Mouse (Mus musculus) retina, postnatal 7 days (tissue): ENCODE results near the gene Mical3.

Experiments used
- DNase-seq: peaks from one replicate; pipeline ENCODE4 v3.0.0-alpha.2; 2012; ENCODE audit warnings: low read depth, low spot score

Gene Mical3

DNA sequence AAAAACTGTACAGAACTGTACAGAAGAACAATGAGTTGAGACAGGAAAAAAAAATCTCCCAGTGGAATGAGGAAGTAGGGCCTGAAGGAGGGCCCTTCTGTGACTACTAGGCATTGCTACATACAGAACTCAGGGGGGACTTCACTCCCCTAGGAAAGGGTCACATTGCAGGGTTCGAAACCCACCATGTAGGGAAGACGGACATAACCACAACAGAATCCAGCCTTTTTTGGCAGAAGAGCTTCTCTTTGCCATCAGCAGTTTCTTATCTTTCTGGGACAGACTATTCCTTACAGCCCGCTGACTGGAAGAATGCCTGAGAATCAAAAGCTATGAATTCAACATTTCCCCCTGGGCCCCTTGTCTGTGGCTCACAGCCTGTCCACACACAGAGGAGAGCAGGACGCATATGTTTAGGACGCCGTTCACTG, 46.7 kb downstream of the Mical3 start:
- no peak for DNase-seq

- no peak for DNase-seq
These were observed 48.7 kb downstream of the Mical3 start for GRCm38 (mm10) chr6:121082094-121082473.

DNA sequence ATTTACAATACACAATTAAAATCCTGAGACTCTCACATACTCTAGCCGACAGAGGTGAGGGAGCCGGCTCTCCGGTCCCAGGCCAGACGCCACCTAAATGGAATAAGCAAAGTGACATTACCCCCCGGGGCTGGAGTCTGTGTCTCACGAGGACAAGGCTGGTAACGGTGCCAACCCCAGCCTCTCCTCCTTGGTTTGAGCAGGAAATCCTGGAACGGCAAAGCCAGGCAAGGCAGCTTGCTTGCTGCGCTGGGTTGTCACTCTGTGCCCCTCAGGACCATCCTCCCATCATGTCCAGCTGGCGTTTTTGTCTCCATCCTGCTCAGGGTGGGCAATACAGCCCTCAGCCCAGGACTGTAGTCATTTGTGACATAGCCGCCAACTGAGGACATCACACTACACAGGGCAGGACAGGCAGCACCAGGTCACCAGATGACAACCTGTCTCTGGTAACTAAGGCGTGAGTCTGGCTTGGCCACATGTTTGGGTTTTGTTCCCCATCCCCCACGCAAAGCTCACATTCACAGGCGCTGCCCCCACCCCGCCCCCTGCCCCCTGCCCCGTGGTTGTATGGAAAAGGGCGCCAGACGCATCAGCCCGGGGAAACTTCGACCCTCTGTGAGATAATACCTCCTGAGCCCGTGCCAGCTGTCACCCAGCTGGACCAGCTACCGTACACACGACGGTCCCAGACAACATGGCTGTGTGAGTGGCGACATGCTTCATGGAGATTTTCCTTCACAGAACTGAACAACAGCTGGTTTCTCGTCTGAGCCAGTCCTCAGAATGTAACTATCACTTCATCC, 49.3 kb downstream of the Mical3 start:
- peak; percentile 43 for DNase-seq

DNA sequence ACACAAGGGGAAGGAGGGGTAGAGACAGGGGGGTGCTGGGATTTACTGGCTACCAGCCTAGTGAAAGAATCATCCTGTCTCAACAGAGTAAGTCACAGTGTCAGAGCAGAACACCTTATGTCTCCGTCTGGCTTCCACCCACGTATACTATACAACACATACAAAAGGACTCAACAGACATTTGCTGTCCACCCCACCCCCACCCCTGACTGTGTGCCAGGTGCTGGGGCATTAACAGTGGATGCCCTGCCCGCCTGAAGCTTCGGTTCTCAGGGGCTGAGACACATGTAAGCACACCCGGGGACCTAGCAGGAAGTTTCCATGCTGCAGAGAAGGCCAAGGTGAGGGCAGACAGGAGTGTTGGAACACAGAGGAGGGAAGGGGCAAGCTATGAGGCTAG, 52.6 kb downstream of the Mical3 start:
- no peak for DNase-seq

DNA sequence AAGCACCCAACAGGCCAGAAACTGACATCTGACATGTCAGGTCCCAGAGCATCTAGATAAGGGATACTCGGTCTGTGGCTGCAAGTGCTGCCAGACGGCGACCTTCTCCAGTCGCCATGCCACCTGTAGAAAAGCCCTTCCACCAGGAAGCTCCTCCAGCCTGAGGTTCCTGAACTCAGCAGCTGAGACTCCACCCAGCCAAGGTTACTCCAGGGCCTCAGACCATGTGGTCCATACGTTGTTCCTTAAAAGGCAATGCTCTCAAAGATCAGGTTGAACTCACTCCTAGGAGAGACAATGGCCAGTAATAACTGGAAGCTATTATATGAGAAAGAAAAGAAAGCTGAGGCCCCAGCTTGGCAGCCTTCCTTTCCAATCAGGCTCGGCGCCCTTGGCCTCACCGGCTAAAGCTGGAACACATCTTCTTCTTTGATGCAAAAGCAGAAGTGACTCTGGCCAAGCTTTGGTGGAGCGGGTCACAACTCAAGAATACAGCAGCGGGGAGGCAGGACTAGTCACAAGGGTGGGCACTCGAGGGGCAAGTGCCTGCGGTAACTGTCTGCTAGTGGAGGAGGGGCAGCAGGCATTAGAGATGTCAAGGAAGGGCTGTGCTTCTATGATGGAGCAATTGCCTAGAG, 53.8 kb downstream of the Mical3 start:
- no peak for DNase-seq

DNA sequence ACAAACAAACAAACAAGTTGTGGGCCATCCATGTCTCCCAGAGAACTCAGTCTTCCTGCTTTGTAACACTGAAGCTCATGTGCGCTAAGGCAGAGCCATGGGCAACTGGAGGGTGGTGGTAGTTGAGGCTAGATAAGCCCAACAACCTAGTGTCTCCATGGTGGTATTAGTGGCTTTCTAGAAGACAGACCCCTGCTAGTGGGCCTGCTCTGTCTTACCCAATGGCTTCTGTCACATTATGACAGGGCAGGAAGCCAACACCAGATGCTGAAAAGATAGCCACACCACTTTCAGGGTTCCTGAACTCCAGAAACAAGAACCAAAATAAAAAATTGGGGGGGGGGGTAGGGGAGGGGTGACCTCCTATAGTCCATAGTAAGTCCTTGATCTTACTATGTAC, 55.0 kb downstream of the Mical3 start:
- no peak for DNase-seq

GRCm38 (mm10) chr6:121073312-121073711, 57.5 kb downstream of the Mical3 start:
- no peak for DNase-seq

GRCm38 (mm10) chr6:121072615-121073014, 58.2 kb downstream of the Mical3 start:
- no peak for DNase-seq

DNA sequence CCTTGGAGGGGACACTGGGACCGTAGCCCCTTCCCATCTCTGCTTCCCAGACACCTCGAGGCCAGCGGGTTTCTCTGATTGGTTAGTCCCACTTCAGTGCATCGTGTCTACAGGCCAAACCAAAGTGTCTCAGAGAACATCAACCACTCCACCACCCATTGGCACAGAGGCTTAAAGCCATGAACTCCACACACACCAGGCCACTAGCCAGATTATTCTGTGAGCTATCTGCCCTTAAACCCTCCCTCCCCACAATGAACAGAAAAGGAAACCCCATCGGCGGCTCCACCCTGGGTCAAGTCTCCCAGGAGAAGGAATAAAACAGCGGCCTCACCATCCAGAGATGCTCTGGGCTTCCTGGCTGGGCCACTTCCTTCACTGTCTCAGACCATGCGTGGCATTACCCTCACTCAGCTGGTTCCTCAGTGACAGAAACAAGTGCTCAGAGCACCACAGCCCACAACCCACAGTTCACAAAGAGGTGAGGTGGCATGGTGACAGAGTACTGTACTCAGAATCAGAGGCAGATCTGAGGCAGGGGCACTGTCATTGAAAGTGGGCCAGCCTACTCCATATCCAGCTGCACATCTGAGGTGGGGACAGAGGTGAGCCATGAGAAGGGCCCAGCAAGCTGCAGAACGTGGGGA, 60.1 kb downstream of the Mical3 start:
- DNase-seq, result no peak

DNA sequence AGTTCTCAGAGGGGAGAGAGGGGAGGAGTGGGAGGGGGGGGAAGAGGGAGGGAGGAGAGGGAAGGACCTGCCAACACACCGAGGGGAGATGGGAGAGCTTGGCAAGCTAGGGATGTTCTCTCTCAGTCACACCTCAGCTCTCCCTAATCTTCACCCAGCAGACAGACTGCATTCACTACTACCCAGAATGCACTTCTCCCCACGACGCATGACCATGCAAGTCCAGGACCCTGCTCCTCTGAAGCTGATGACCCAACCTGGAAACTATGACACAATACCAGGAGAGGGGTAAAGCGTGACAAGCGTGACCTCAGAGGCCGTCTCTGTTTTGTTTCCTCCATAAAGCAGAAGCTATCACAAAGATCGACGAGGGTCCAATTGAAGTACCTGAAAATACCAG, 61.6 kb downstream of the Mical3 start:
- no peak for DNase-seq

- no peak for DNase-seq
These were observed 62.7 kb downstream of the Mical3 start for GRCm38 (mm10) chr6:121068087-121068464.

DNA sequence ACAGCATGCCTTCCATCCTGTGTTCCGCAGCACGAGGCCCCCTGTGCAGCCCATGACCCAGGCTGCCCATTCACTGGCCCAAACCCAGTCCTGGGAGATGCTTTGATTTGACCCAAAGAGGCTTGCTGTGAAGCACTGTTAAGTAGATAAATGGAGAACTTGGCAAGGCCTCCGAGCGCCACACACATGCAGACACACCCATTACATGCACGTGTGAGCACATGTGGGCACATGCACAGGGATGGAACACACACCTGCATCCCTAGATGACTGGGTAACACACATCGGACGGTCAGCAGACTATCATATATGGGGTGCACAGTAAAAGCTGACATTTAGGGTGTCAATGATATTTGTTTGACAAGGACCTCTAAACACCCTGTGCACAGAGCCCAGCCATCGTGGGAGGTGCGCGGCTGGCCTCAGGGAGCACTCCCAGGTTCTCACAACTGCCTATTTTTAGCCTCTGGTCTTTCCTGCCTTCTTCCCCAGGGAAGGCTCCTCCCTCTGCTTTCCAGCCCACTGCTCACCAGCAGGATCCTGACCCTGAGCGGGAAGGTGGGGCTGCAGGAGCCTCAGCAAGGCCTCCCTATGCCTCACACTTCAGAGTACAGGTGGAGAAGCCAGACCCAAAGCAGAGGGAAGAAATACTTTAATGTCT, 63.2 kb downstream of the Mical3 start:
- DNase-seq, result no peak

GRCm38 (mm10) chr6:121066761-121067160, 64.0 kb downstream of the Mical3 start:
- no peak for DNase-seq

GRCm38 (mm10) chr6:121064356-121065015, 66.3 kb downstream of the Mical3 start:
- DNase-seq, result no peak

GRCm38 (mm10) chr6:121063771-121064170, 67.0 kb downstream of the Mical3 start:
- no peak for DNase-seq

- no peak for DNase-seq
These were observed 67.8 kb downstream of the Mical3 start for GRCm38 (mm10) chr6:121062891-121063408.

DNA sequence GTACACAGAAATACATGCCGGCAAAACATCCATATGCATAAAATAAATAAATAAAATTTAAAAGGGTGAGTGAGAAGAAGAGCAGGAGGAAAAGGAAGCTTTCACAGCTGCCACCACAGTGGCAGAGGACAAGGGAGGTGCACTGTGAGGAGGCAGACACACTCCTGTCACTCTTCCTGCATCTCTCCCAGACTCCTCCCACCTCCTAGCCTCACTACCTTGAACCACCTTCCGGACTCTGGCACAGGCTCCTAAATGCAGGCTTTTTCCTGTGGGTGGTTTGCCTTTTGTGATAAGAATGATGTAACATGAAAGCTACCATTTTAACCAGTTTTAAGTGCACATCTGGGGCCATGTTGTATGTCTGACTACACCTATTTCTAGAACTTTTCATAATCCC, 72.8 kb downstream of the Mical3 start:
- no peak for DNase-seq

GRCm38 (mm10) chr6:121057181-121057956, 73.4 kb downstream of the Mical3 start:
- DNase-seq, result no peak

DNA sequence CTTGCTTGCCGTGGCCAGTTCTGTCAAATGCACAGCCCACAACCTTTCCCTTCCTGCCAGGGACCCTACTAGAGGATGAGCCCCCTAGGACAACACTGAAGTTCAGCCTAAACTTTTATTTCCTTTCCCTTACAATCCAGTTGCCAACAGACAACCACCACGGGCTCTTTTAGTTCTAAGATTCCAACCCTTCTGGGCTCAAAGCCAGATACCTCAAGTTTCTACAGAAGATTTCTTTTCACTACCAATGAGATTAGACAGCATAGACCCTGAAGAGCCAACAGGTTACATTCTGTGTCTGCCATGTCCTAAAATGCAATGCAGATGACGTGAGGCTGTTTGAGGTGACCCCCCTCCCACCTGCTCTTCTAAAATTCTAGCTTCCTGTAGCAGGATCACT, 75.3 kb downstream of the Mical3 start:
- no peak for DNase-seq

DNA sequence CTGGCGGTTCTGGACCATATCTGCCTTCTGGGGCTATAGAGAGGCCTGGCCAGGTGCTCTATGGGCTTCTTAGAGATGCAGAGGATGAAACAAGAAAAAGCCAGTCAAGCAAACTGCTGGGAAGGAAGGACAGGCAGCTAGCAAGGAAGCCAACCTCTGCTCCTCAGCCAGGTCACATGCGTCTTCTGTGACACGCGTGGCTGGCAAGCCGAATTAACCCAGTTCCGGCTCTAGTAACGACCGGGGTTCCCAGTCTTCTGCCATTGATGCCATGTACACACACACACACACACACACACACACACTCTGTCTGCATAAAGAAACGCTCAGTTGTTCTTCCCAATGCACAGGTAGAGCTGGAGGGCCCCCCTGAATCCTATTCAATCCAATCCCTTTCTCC, 75.9 kb downstream of the Mical3 start:
- DNase-seq, result no peak

- no peak for DNase-seq
These were observed 76.5 kb downstream of the Mical3 start for GRCm38 (mm10) chr6:121054340-121054739.
